Comparison of ENCODE assay signal across 1 mouse cellular context in the genomic region with DNA sequence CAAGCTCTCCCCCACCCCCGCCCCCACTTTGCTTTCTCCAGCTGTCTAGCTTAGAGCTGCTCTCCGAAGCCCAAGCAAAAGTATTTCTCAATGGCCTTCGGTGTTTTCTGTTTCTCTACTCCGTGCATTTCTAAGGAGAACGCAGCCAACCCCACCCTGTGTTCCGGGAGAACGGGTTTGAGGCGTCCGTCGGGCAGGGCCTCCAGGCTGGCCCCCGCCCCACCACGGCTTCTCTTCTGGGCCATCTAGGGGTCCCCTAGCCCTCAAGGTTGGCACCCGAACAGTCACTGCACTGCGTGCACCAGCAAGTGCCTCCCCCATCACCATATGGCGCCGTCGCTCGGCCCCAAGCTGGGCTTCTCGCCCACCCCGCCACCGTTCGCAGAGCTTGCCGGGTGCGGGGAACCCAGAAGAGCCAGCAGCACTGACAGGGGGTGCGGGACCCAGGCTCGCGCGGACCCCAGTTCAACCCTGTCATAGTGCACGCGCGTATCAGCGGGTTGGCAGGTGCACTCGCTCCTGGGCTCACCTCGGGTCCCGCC.
TF ChIP-seq lines count a peak whose summit lies in the region.

No protein-coding gene starts in this region.

TF ChIP-seq in CH12.LX, 34 proteins besides CTCF, POLR2A, EP300 and RAD21:
- TF ChIP-seq MXI1 (IDR thresholded peaks at IDR 0.05; ENCODE audit: low read depth, low read length) = no peak; the same call in 1 of the 2 replicates
- no peak for TF ChIP-seq MYC (IDR thresholded peaks at IDR 0.05; ENCODE audit: low read depth, low read length)
- TF ChIP-seq SIN3A (IDR thresholded peaks at IDR 0.05; ENCODE audit: low read length) = no peak
- TF ChIP-seq MAX (IDR thresholded peaks at IDR 0.05; ENCODE audit: low read length) = no peak
- no peak for TF ChIP-seq MEF2A (IDR thresholded peaks at IDR 0.05; ENCODE audit: borderline replicate concordance, low read depth, low read length)
- TF ChIP-seq SMC3 (IDR thresholded peaks at IDR 0.05; ENCODE audit: low read depth, low read length) = no peak
- no peak for TF ChIP-seq IRF4 (IDR thresholded peaks at IDR 0.05; ENCODE audit: low read depth, low read length)
- no peak for TF ChIP-seq MAFK (IDR thresholded peaks at IDR 0.05; ENCODE audit: insufficient replicate concordance, low read length)
- no peak for TF ChIP-seq JUN (IDR thresholded peaks at IDR 0.05; ENCODE audit: insufficient read depth, low read depth, low read length)
- TF ChIP-seq MAZ (IDR thresholded peaks at IDR 0.05; ENCODE audit: low read depth, low read length) = no peak
- no peak for TF ChIP-seq E2F4 (IDR thresholded peaks at IDR 0.05; ENCODE audit: insufficient replicate concordance, low read depth, low read length)
- TF ChIP-seq CHD1 (IDR thresholded peaks at IDR 0.05; ENCODE audit: low read depth, low read length) = no peak
- no peak for TF ChIP-seq JUND (conservative IDR thresholded peaks at IDR 0.05; ENCODE audit: low read depth, low read length)
